Mouse (Mus musculus): ENCODE measurements at regions not wholly inside any gene's neighbourhood (a gene's known extent, or its start where the extent isn't known, plus 50 kb on each side); places are given as distances from the start of the nearest gene placed in this dataset.
A peak's percentile ranks its signal among the peaks of the same experiment; 100 is the strongest.

DNA sequence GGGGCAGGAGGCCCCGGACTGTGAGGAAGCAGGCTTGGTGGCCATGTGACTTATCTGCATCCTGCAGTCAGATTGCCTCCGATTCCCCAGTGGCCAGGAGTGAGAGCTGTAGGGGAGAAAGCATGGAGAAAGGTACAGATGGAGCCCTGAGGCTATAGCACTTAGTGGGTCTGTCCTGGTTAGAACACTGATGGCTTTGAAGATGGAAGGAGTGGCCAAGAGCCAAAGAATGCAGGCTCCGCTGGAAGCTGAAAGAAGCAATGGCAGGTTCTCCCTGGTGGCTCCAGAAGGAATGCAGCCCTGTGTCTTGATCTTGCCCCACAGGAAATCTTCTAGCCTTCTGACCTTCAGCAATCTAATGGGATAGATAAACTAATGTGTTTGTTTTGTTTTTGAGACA is 926.3 kb downstream of the 4930447A16Rik start:
- H3K36me3 ChIP-seq (replicated peaks; ENCODE audit: low read length) = no peaks in the 10 kb centered on the region
- TF ChIP-seq GATA1 (IDR thresholded peaks at IDR 0.05; ENCODE audit: borderline replicate concordance, low read length) = no peak
- TF ChIP-seq FLI1 (IDR thresholded peaks at IDR 0.05; ENCODE audit: low read length) = no peak
- H3K4me3 ChIP-seq (replicated peaks) = peak overlapping the region; percentile 70
- H3K9me3 ChIP-seq = peaks cover 27% of the 10 kb centered on the region
- peaks cover 10% of the 10 kb centered on the region for H3K4me1 ChIP-seq
- peaks cover 17% of the 10 kb centered on the region for H3K27me3 ChIP-seq (replicated peaks)

DNA sequence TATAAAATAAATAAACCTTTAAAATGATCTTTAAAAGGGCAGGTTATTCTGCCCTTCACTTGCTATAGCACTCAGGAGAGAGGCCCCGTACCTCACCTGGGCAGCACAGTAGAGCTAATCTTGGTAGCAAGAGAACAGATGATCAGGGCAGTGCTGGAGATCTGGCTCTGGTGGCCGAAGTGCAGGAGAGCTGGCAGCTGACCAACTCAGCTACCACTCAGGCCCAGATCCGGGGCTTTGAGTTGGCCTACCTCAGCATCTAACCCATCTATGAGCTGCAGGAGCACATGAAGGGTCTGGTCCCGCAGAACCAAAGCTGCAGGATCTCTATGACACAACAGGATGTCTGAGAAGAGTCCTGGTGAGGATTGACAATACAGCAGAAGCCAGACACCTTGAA is 928.0 kb downstream of the 4930447A16Rik start:
- TF ChIP-seq GATA1 (IDR thresholded peaks at IDR 0.05; ENCODE audit: borderline replicate concordance, low read length) (no peak), FLI1 (IDR thresholded peaks at IDR 0.05; ENCODE audit: low read length) (no peak)
- Histone ChIP-seq H3K27me3 (replicated peaks) (peaks cover 26% of the 10 kb centered on the region), H3K36me3 (replicated peaks; ENCODE audit: low read length) (no peaks in the 10 kb centered on the region), H3K4me3 (replicated peaks) (no peak overlapping the region), H3K9me3 (peaks cover 18% of the 10 kb centered on the region), H3K4me1 (peaks cover 15% of the 10 kb centered on the region)

DNA sequence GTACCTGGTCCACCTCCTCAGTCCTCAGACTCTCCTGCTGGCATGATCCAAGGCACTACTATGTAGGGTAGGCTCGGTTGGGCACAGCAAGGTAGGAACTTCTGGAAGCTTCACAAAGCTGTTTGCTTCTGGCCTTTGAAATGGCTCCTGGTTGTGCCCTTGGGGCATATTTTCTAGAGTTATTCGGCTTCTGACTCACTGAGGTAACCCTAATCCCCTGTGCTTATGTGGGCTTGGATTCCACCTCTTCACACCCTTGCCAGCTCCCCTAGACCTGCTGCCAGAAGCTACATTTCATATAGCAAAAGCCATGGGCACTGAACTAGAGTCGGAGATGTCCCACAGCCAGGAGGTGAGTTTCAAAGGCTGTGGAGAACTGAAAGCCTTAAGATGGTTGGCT is 933.7 kb downstream of the 4930447A16Rik start:
- TF ChIP-seq FLI1 (IDR thresholded peaks at IDR 0.05; ENCODE audit: low read length) = no peak
- no peak for TF ChIP-seq GATA1 (IDR thresholded peaks at IDR 0.05; ENCODE audit: borderline replicate concordance, low read length)
- peaks cover 34% of the 10 kb centered on the region for H3K27me3 ChIP-seq (replicated peaks)
- no peaks in the 10 kb centered on the region for H3K36me3 ChIP-seq (replicated peaks; ENCODE audit: low read length)
- peaks cover 21% of the 10 kb centered on the region for H3K9me3 ChIP-seq
- H3K4me3 ChIP-seq (replicated peaks) = no peak overlapping the region
- peaks cover 11% of the 10 kb centered on the region for H3K4me1 ChIP-seq

DNA sequence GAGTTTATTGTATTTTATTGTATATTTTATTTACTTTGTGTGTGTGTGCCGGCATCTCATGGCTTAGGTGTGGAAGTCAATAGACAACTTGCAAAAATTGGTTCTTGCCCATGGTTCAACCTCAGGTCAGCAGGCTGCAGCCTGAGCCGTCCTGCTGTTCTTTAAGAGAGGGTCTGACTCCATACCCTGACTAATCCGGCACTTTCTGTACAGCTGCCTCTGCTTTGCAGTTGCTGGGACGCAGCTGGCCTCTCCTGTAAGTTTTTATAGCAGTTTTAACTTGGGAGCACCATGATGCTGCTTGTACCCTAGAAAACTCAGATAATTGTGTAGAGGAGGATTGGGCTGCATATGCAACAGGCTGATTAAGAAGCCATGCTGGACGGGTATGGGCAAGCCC is 938.2 kb downstream of the 4930447A16Rik start:
- no peaks in the 10 kb centered on the region for H3K36me3 ChIP-seq (replicated peaks; ENCODE audit: low read length)
- H3K4me3 ChIP-seq (replicated peaks) = no peak overlapping the region
- H3K4me1 ChIP-seq = peaks cover 7% of the 10 kb centered on the region
- TF ChIP-seq FLI1 (IDR thresholded peaks at IDR 0.05; ENCODE audit: low read length) (no peak), GATA1 (IDR thresholded peaks at IDR 0.05; ENCODE audit: borderline replicate concordance, low read length) (no peak)
- H3K9me3 ChIP-seq = peaks cover 31% of the 10 kb centered on the region
- peaks cover 46% of the 10 kb centered on the region for H3K27me3 ChIP-seq (replicated peaks)

DNA sequence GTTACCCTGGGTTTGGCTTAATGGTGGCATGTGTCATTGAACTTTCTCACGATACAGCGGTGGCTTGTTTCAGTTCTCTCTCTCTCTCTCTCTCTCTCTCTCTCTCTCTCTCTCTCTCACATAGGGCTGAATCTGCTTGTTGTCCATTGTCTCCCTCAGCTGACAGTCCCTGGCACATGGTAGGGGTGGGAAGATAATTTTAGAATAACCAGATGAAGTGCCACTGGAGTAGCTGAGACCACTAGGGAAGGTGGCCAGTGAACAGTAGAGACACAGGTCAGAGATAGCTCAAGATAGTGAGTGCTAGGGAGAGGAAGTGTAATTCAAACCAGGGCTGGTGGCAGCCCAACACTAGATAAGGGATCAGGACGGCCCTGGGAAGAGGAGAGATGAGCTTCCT is 938.7 kb downstream of the 4930447A16Rik start:
- no peaks in the 10 kb centered on the region for H3K36me3 ChIP-seq (replicated peaks; ENCODE audit: low read length)
- H3K4me3 ChIP-seq (replicated peaks) = no peak overlapping the region
- TF ChIP-seq GATA1 (IDR thresholded peaks at IDR 0.05; ENCODE audit: borderline replicate concordance, low read length) = no peak
- no peak for TF ChIP-seq FLI1 (IDR thresholded peaks at IDR 0.05; ENCODE audit: low read length)
- H3K4me1 ChIP-seq = peaks cover 6% of the 10 kb centered on the region
- peaks cover 46% of the 10 kb centered on the region for H3K27me3 ChIP-seq (replicated peaks)
- peaks cover 31% of the 10 kb centered on the region for H3K9me3 ChIP-seq

DNA sequence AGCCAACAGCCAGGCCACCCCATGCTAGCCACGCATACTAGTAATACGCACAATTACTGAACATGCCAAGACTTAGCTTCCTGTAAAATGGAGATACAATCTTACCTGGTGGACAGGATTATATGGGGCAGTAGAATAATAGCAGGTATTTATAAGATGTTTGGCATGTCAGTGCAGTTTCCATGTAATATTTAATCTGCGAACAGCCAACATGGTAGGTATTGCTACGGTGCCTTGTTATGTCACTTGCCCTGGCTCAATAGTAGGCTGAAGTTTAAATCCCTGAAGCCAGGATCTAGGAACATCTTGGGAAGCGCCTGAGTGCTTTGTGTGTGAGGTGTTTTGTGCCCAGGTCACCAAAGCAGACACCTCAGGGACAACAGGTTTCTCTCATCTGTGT is 942.3 kb downstream of the 4930447A16Rik start:
- Histone ChIP-seq H3K27me3 (replicated peaks) (peaks cover 40% of the 10 kb centered on the region), H3K4me3 (replicated peaks) (no peak overlapping the region), H3K4me1 (peaks cover 27% of the 10 kb centered on the region), H3K9me3 (peaks cover 10% of the 10 kb centered on the region; the same call in 1 of the 2 replicates), H3K36me3 (replicated peaks; ENCODE audit: low read length) (no peaks in the 10 kb centered on the region)
- TF ChIP-seq GATA1 (IDR thresholded peaks at IDR 0.05; ENCODE audit: borderline replicate concordance, low read length) (no peak), FLI1 (IDR thresholded peaks at IDR 0.05; ENCODE audit: low read length) (no peak)

DNA sequence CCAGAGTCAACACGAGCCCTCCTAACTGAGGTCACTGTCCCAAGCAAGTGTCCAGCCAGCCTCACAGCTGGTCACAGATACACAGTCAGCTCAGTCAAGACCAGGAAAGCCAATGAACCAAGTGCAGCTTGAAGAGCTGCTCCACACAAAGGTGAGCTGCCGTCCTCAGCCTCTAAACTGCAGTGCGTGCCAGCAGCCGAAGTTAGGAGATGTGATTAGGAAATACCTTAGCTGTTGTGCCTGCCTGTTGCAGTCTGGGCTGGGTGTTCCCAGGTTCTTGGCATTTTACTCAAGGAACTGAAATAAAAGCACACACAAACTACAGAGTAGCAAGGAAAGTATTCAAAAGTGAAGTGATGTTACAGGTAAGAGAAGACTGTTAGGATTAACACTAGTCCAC is 942.9 kb downstream of the 4930447A16Rik start:
- Histone ChIP-seq H3K4me3 (replicated peaks) (no peak overlapping the region), H3K27me3 (replicated peaks) (peaks cover 40% of the 10 kb centered on the region), H3K9me3 (peaks cover 10% of the 10 kb centered on the region; the same call in 1 of the 2 replicates), H3K4me1 (peaks cover 29% of the 10 kb centered on the region), H3K36me3 (replicated peaks; ENCODE audit: low read length) (no peaks in the 10 kb centered on the region)
- TF ChIP-seq GATA1 (IDR thresholded peaks at IDR 0.05; ENCODE audit: borderline replicate concordance, low read length) (no peak), FLI1 (IDR thresholded peaks at IDR 0.05; ENCODE audit: low read length) (no peak)

DNA sequence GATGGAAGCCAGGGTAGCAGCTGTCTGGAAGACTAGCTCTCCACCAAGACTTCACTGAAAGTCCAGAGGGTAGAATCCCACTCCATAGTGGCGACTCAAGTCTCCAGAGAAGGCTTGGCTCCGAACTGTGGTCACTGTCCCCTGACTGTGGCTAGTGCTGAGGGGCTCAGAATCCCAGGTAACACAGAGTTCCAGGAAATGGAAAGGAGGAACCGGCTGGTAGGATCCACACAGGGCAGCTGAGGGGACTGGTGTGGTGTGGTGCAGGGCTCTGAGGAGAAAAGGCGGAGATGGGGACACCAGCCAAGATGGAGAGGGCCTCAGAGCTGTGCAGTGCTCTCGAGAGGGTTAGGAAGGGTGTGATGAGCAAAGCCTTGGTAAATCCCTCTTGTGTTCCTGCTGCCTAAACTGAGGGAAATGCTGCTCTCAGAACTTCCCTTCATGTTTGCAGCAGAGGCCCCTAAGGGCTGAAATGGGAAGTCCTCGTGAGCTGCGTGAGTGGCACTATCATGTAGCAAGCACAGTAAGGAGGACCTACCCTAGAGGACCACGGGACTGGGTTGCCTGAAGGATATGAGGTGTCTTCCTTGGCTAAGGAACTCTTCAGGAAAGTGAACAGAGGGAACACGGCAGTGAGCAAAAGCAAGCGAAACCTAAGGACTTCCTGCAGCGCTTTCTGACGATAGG is 946.2 kb downstream of the 4930447A16Rik start:
- TF ChIP-seq FLI1 (IDR thresholded peaks at IDR 0.05; ENCODE audit: low read length) (no peak), GATA1 (IDR thresholded peaks at IDR 0.05; ENCODE audit: borderline replicate concordance, low read length) (no peak)
- Histone ChIP-seq H3K4me1 (peaks cover 32% of the 10 kb centered on the region), H3K27me3 (replicated peaks) (peaks cover 30% of the 10 kb centered on the region), H3K4me3 (replicated peaks) (no peak overlapping the region), H3K36me3 (replicated peaks; ENCODE audit: low read length) (no peaks in the 10 kb centered on the region), H3K9me3 (peaks cover 10% of the 10 kb centered on the region; the same call in 1 of the 2 replicates)

DNA sequence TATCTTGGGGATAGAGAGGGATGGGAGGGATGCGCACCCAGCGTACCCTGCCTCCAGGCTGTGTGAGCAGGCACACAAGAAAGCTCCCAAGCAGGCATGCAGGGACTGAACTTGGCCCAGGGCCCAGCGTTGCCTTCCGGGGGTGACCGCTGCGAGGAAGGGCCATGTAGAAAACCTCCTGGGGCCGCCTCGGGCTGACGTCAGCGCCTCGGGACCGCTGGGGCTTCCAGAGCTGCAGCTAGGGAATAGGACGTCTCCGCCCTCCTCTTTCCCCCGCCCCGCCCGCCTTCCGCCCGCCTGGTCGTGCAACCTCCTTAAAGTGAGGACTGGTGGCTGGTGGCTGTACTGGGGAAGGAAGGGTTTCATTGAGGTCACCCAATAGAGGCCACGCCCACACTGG is 948.4 kb downstream of the 4930447A16Rik start:
- TF ChIP-seq FLI1 (IDR thresholded peaks at IDR 0.05; ENCODE audit: low read length) = no peak
- no peak for TF ChIP-seq GATA1 (IDR thresholded peaks at IDR 0.05; ENCODE audit: borderline replicate concordance, low read length)
- Histone ChIP-seq H3K4me1 (peaks cover 37% of the 10 kb centered on the region), H3K27me3 (replicated peaks) (peaks cover 23% of the 10 kb centered on the region), H3K36me3 (replicated peaks; ENCODE audit: low read length) (no peaks in the 10 kb centered on the region), H3K4me3 (replicated peaks) (peak overlapping the region; percentile 87), H3K9me3 (peaks cover 3% of the 10 kb centered on the region; the same call in 1 of the 2 replicates)

DNA sequence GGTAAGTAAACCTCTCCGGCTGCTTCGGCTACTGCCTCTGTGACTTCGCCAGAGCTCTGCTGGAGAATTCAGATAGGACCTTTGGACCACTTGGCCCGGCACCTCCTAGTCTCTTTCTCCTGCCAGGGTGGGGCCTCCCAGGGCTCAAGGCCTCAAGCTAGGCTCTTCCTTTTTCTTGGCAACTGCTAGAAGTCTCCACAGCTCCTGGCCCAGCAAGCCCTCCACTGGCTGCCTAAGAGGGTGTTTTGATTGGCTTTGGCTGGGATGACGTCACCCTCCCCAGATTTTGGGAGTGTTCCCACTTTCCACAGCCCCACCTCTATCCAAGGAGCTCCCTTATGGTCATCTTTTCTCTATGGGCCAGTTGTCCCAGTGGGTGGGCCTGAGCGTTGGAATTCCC is 949.4 kb downstream of the 4930447A16Rik start:
- peaks cover 22% of the 10 kb centered on the region for H3K27me3 ChIP-seq (replicated peaks)
- no peak overlapping the region for H3K4me3 ChIP-seq (replicated peaks)
- H3K36me3 ChIP-seq (replicated peaks; ENCODE audit: low read length) = no peaks in the 10 kb centered on the region
- H3K9me3 ChIP-seq = peaks cover 5% of the 10 kb centered on the region; the same call in 1 of the 2 replicates
- no peak for TF ChIP-seq GATA1 (IDR thresholded peaks at IDR 0.05; ENCODE audit: borderline replicate concordance, low read length)
- no peak for TF ChIP-seq FLI1 (IDR thresholded peaks at IDR 0.05; ENCODE audit: low read length)
- H3K4me1 ChIP-seq = peaks cover 35% of the 10 kb centered on the region
